Comparison of ENCODE assay signal across 17 mouse cellular contexts in the genomic region with DNA sequence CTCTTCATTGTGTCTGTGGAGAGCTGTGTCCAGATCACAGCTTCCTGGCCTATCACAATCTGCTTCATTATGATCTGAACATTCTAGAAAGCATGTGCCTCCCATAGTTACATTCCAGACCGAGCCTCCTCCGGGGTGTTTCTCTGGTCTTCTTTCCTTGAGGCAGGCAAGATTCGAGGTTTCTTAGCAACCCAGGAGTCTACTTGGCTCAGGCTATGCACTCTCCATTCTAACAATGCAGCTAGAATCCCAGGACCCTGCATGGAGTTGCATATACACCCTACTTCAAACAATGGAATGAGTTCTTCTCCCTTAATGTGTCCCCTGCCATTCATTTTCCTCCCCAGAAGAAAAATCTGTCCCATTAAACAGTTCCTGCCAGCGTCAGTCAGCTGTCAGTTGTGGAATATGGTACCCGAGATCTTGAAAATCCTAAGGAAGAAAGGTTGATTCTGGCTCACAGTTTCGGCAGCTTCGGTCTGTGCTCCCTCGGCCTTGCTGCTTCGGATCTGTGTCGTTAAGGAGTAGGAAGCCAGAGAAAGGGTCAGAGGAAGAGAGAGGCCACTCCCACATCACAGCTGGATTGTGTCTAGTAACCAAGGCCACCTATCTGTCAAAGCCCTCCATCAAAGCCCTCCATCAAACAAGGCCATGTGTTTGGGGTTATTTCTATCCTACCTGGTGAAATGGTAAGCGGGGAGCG.
DNase-seq lines count a peak whose midpoint lies in the region; ATAC-seq and TF ChIP-seq lines count a peak whose summit lies in the region.
"Had no signal": no experiment of that assay in that cellular context is flagged by ENCODE, and none has a peak within 500 bp of the region (broad histone marks: within the 10 kb centered on the region; RNA-seq: fewer than 3 reads in every experiment).

No protein-coding gene starts in this region.

- no peak for TF ChIP-seq POLR2A in CH12.LX (IDR thresholded peaks at IDR 0.05; ENCODE audit: low read depth, low read length)
- no peak for TF ChIP-seq POLR2A in bone marrow macrophage, adult 2 months (IDR thresholded peaks at IDR 0.05; ENCODE audit: borderline replicate concordance, low read depth, low read length)
- TF ChIP-seq POLR2A in lung, adult 2 months (IDR thresholded peaks at IDR 0.05; ENCODE audit: borderline replicate concordance, extremely low read depth, low read depth, low read length): no peak
- no peak for TF ChIP-seq POLR2A in kidney, adult 2 months (IDR thresholded peaks at IDR 0.05; ENCODE audit: low read depth, low read length)

- no peak for TF ChIP-seq RAD21 in CH12.LX (IDR thresholded peaks at IDR 0.05; ENCODE audit: low read depth, low read length)

- 0 out of 2 replicates have a peak, but pooled peaks have one; percentile 8 for ATAC-seq in granulocyte monocyte progenitor cell, adult 5-6 weeks (replicated peaks; ENCODE audit: poor library complexity, severe bottlenecking)
- ATAC-seq in midbrain, embryonic 12.5 days (ENCODE audit: low FRiP score, low read depth): no peak; the same call in none of the 2 replicates
- ATAC-seq: lung, postnatal 0 days had no signal

- H3K9me3 ChIP-seq in CH12.LX (replicated peaks; ENCODE audit: low read length): peaks cover 8% of the 10 kb centered on the region
- H3K9me3 ChIP-seq in midbrain, embryonic 12.5 days: peaks cover 12% of the 10 kb centered on the region

- in situ Hi-C loops in CH12.LX (cut with MboI; ENCODE audit: low pct_ligation_motif_present, low pct_unique_long_range_greater_than_20kb, low sequenced_read_pairs): no loop called here

- TF ChIP-seq EP300 in CH12.LX (IDR thresholded peaks at IDR 0.05; ENCODE audit: low read length): no peak

- dilution Hi-C loops in CH12.LX (cut with MboI; ENCODE audit: extremely low pct_ligation_motif_present, extremely low pct_unique_long_range_greater_than_20kb, low sequenced_read_pairs): no loop called here

- H3K27me3 ChIP-seq in CH12.LX (replicated peaks): no peaks in the 10 kb centered on the region
- no peaks in the 10 kb centered on the region for H3K27me3 ChIP-seq in midbrain, embryonic 12.5 days
- H3K27me3 ChIP-seq in kidney, adult 2 months (replicated peaks; ENCODE audit: control insufficient read depth, insufficient read depth, low read length): no peaks in the 10 kb centered on the region
- H3K27me3 ChIP-seq: heart, embryonic 12.5 days had no signal

- H3K4me1 ChIP-seq in CH12.LX (ENCODE audit: control insufficient read depth in 1 of 2, insufficient read depth in 2 of 2): no peaks in the 10 kb centered on the region
- peaks cover 8% of the 10 kb centered on the region; the same call in 1 of the 2 replicates for H3K4me1 ChIP-seq in bone marrow macrophage, adult 2 months (ENCODE audit: control insufficient read depth, insufficient read depth, low read length)
- peaks cover 23% of the 10 kb centered on the region for H3K4me1 ChIP-seq in midbrain, embryonic 12.5 days
- 0 out of 2 replicates have a peak, but pooled peaks cover 2% of the 10 kb centered on the region for H3K4me1 ChIP-seq in lung, adult 2 months (ENCODE audit: control insufficient read depth, insufficient read depth, low read length)
- H3K4me1 ChIP-seq in kidney, adult 2 months (ENCODE audit: control insufficient read depth, insufficient read depth, low read length): no peaks in the 10 kb centered on the region
- H3K4me1 ChIP-seq: heart, embryonic 12.5 days had no signal

- no peak for TF ChIP-seq CTCF in CH12.LX (conservative IDR thresholded peaks at IDR 0.05 in 1 of 2, IDR thresholded peaks at IDR 0.05 in 1 of 2; ENCODE audit: low read depth in 2 of 2, low read length in 2 of 2)
- no peak for TF ChIP-seq CTCF in bone marrow macrophage, adult 2 months (IDR thresholded peaks at IDR 0.05; ENCODE audit: low read depth, low read length)
- no peak for TF ChIP-seq CTCF in lung, adult 2 months (IDR thresholded peaks at IDR 0.05; ENCODE audit: insufficient read depth, low read length)
- no peak for TF ChIP-seq CTCF in kidney, adult 2 months (conservative IDR thresholded peaks at IDR 0.05; ENCODE audit: insufficient read depth, insufficient read length, low read depth, low read length)

- no peaks in the 10 kb centered on the region for H3K36me3 ChIP-seq in CH12.LX (replicated peaks in 1 of 2; ENCODE audit: control insufficient read depth in 1 of 2, insufficient read depth in 1 of 2, low read length in 1 of 2)
- no peaks in the 10 kb centered on the region for H3K36me3 ChIP-seq in midbrain, embryonic 12.5 days
- no peaks in the 10 kb centered on the region for H3K36me3 ChIP-seq in kidney, adult 2 months (ENCODE audit: control insufficient read depth, insufficient read depth, low read length)
- H3K36me3 ChIP-seq: heart, embryonic 12.5 days had no signal

- no peak for DNase-seq in CH12.LX (ENCODE audit: extremely low read depth)
- no peak for DNase-seq in embryo, embryonic 10 days (ENCODE audit: low spot score)
- no peak for DNase-seq in adrenal gland, postnatal 36 days
- DNase-seq in lung, adult 2 months: no peak
- no peak for DNase-seq in kidney, adult 2 months
- DNase-seq: adrenal gland, postnatal 10 days; cerebellum, adult 11 months; gastrocnemius, postnatal 10 days; layer of hippocampus, postnatal 36 days had no signal

- H3K27ac ChIP-seq in CH12.LX (ENCODE audit: insufficient read depth, low read depth): no peak overlapping the region
- H3K27ac ChIP-seq in bone marrow macrophage, adult 2 months (ENCODE audit: insufficient read depth, low read depth, low read length): no peak overlapping the region
- H3K27ac ChIP-seq in midbrain, embryonic 12.5 days (replicated peaks): peak overlapping the region; percentile 73
- H3K27ac ChIP-seq in kidney, adult 2 months (ENCODE audit: insufficient read depth, low read depth, low read length): no peak overlapping the region
- H3K27ac ChIP-seq: kidney, postnatal 0 days; stomach, postnatal 0 days had no signal

- no peak overlapping the region for H3K4me3 ChIP-seq in CH12.LX (replicated peaks in 1 of 3; ENCODE audit: low read depth in 2 of 3, low read length in 2 of 3, poor library complexity in 1 of 3)
- H3K4me3 ChIP-seq in bone marrow macrophage, adult 2 months (ENCODE audit: insufficient read depth, low read length): peak overlapping the region; percentile 42
- no peak overlapping the region for H3K4me3 ChIP-seq in midbrain, embryonic 12.5 days
- H3K4me3 ChIP-seq in lung, adult 2 months (replicated peaks; ENCODE audit: extremely low read depth, low read depth, low read length): no peak overlapping the region
- H3K4me3 ChIP-seq in kidney, adult 2 months (ENCODE audit: insufficient read depth, low read depth, low read length): no peak overlapping the region
- H3K4me3 ChIP-seq: erythroblast, embryonic 14.5 days; heart, embryonic 12.5 days had no signal

- 69% methylated on average over 12 of the region's 12 CpGs for WGBS in midbrain, embryonic 12.5 days
- WGBS in lung, adult 2 months: 64% methylated on average over 12 of the region's 12 CpGs
- WGBS in kidney, adult 2 months: 72% methylated on average over 12 of the region's 12 CpGs

- H3K9ac ChIP-seq in CH12.LX (ENCODE audit: insufficient read depth, low read depth): no peak overlapping the region
- no peak overlapping the region for H3K9ac ChIP-seq in midbrain, embryonic 12.5 days (replicated peaks)
- H3K9ac ChIP-seq: heart, embryonic 12.5 days had no signal

- H3K79me2 ChIP-seq in CH12.LX (replicated peaks; ENCODE audit: control insufficient read depth, extremely low read depth, insufficient read depth, poor library complexity, severe bottlenecking): no peaks in the 10 kb centered on the region

- peak overlapping the region; percentile 18 for H3K4me2 ChIP-seq in CH12.LX (ENCODE audit: insufficient read depth, low read depth, poor library complexity, severe bottlenecking)
- H3K4me2 ChIP-seq in midbrain, embryonic 12.5 days (replicated peaks): no peak overlapping the region

TF ChIP-seq in CH12.LX, 34 proteins besides CTCF, POLR2A, EP300 and RAD21:
- TF ChIP-seq POLR2AphosphoS2 (IDR thresholded peaks at IDR 0.05; ENCODE audit: low read depth, low read length) (no peak), MEF2A (IDR thresholded peaks at IDR 0.05; ENCODE audit: borderline replicate concordance, low read depth, low read length) (no peak), PAX5 (IDR thresholded peaks at IDR 0.05; ENCODE audit: low read length) (no peak), USF1 (IDR thresholded peaks at IDR 0.05; ENCODE audit: low read depth, low read length) (no peak), CHD1 (IDR thresholded peaks at IDR 0.05; ENCODE audit: low read depth, low read length) (no peak), GABPA (IDR thresholded peaks at IDR 0.05; ENCODE audit: insufficient replicate concordance, low read depth, low read length) (no peak), MYC (IDR thresholded peaks at IDR 0.05; ENCODE audit: low read depth, low read length) (no peak)
